Mouse (Mus musculus) limb, embryonic 14.5 days (tissue): ENCODE results near the gene Rbm5. TPM values are rescaled to one million over a fixed set of nuclear protein-coding genes. Genes with fewer than 3 reads are reported as not detected.
A peak's percentile ranks its signal among the peaks of the same experiment; 100 is the strongest.

ENCODE experiments used
- ATAC-seq: fragments of 200-750 bp; cut with Nextera tagmentation; 2 replicates; pipeline ENCODE4 v1.8.0; 2017; ENCODE audit warnings: low read depth, moderate number of reproducible peaks, moderate TSS enrichment; ENCODE audit not compliant: low FRiP score
- DNase-seq: peaks from one replicate; pipeline ENCODE4 v3.0.0-alpha.2; 2015; ENCODE audit warnings: low spot score
- H3K27ac ChIP-seq: fragments of 300-500 bp; sonication (generic); replicated peaks from 2 replicates; pipeline ENCODE4 v1.5.1; 2014; ENCODE audit warnings: low read depth, mild to moderate bottlenecking, low read length, moderate library complexity, mixed read lengths
- H3K27me3 ChIP-seq: fragments of 300-500 bp; sonication (generic); 2 replicates; pipeline ENCODE4 v1.6.1; 2014; ENCODE audit warnings: low read length, mixed read lengths; ENCODE audit not compliant: control insufficient read depth, insufficient read depth
- H3K36me3 ChIP-seq: fragments of 300-500 bp; sonication (generic); 2 replicates; pipeline ENCODE4 v1.6.1; 2014; ENCODE audit warnings: mild to moderate bottlenecking, low read length, moderate library complexity, mixed read lengths; ENCODE audit not compliant: control insufficient read depth, insufficient read depth
- H3K4me1 ChIP-seq: fragments of 300-500 bp; sonication (generic); 2 replicates; pipeline ENCODE4 v1.6.1; 2014; ENCODE audit warnings: antibody characterized with exemption, low read length, mixed read lengths; ENCODE audit not compliant: control insufficient read depth, insufficient read depth
- H3K4me2 ChIP-seq: fragments of 300-500 bp; sonication (generic); replicated peaks from 2 replicates; pipeline ENCODE4 v1.6.1; 2014; ENCODE audit warnings: low read depth, mild to moderate bottlenecking, low read length, moderate library complexity; ENCODE audit not compliant: severe bottlenecking
- H3K4me3 ChIP-seq: fragments of 300-500 bp; sonication (generic); replicated peaks from 2 replicates; pipeline ENCODE4 v1.5.1; 2014; ENCODE audit warnings: low read length
- H3K9ac ChIP-seq: fragments of 300-500 bp; sonication (generic); 2 replicates; pipeline ENCODE4 v1.6.1; 2014; ENCODE audit warnings: mild to moderate bottlenecking, low read depth, low read length, moderate library complexity; ENCODE audit not compliant: severe bottlenecking
- H3K9me3 ChIP-seq: fragments of 300-500 bp; sonication (generic); 2 replicates; pipeline ENCODE4 v1.6.1; 2016; ENCODE audit warnings: low read length; ENCODE audit not compliant: control insufficient read depth
- POLR2A ChIP-seq: fragments of 200-500 bp; IDR thresholded peaks from 2 replicates; pipeline ENCODE4 v1.8.0; 2012; ENCODE audit warnings: inconsistent platforms, mild to moderate bottlenecking, moderate library complexity, borderline replicate concordance; ENCODE audit not compliant: insufficient read depth, insufficient read length; ENCODE audit errors: extremely low read depth
- WGBS: fragments of 180-500 bp; shearing (Covaris S2); extraction: QIAGEN DNeasy Blood & Tissue Kit; methylation state at CpG from one replicate; pipeline ENCODE4 v1.1.7; 2014; 5-methylcytosine and 5-hydroxymethylcytosine counted together
- polyA plus RNA-seq, 2 experiments: library from polyadenylated mRNA; depleted of rRNA in 1 of 2; stranded (reverse) in 1 of 2; unstranded in 1 of 2; fragments of >200 nt; fragmentation: Nextera tagmentation in 1 of 2; extraction: Ambion mirVana in 1 of 2; gene quantifications; 2 replicates each; pipeline versions ENCODE4 v1.2.1 to v1.2.3; 2012 to 2014

Rbm5 gene
- polyA plus RNA-seq, 2 experiments, result 163 to 185 TPM

GRCm38 (mm10) chr9:107696106-107696479 lies 74.7 kb downstream of the Rbm5 start:
- Histone ChIP-seq H3K4me3 (no peak overlapping the region), H3K4me1 (peaks cover 45% of the 10 kb centered on the region), H3K4me2 (no peak overlapping the region), H3K27ac (peak overlapping the region; percentile 13; the same call in 1 of the 2 replicates), H3K27me3 (no peaks in the 10 kb centered on the region), H3K9ac (no peak overlapping the region), H3K36me3 (peaks cover 63% of the 10 kb centered on the region), H3K9me3 (no peaks in the 10 kb centered on the region)
- no peak for TF ChIP-seq POLR2A
- no peak for ATAC-seq
- 46% methylated on average over 6 of the region's 6 CpGs for WGBS
- DNase-seq, result no peak

- Histone ChIP-seq H3K27ac (peak overlapping the region; percentile 13; the same call in 1 of the 2 replicates), H3K36me3 (peaks cover 68% of the 10 kb centered on the region), H3K9ac (no peak overlapping the region), H3K4me2 (no peak overlapping the region), H3K9me3 (no peaks in the 10 kb centered on the region), H3K4me1 (peaks cover 40% of the 10 kb centered on the region), H3K27me3 (no peaks in the 10 kb centered on the region), H3K4me3 (no peak overlapping the region)
- DNase-seq (no peak), ATAC-seq (no peak)
- WGBS, result 76% methylated on average over 12 of the region's 12 CpGs
- TF ChIP-seq POLR2A, result no peak
Observed at GRCm38 (mm10) chr9:107695441-107696105, 75.2 kb downstream of the Rbm5 start.

GRCm38 (mm10) chr9:107694627-107695026 lies 76.2 kb downstream of the Rbm5 start:
- Histone ChIP-seq H3K4me2 (no peak overlapping the region), H3K9ac (no peak overlapping the region), H3K4me1 (peaks cover 30% of the 10 kb centered on the region), H3K4me3 (no peak overlapping the region), H3K36me3 (peaks cover 73% of the 10 kb centered on the region), H3K27ac (no peak overlapping the region), H3K27me3 (no peaks in the 10 kb centered on the region), H3K9me3 (no peaks in the 10 kb centered on the region)
- no peak for DNase-seq
- ATAC-seq, result no peak
- TF ChIP-seq POLR2A, result no peak
- 60% methylated on average over 4 of the region's 7 CpGs for WGBS

DNA sequence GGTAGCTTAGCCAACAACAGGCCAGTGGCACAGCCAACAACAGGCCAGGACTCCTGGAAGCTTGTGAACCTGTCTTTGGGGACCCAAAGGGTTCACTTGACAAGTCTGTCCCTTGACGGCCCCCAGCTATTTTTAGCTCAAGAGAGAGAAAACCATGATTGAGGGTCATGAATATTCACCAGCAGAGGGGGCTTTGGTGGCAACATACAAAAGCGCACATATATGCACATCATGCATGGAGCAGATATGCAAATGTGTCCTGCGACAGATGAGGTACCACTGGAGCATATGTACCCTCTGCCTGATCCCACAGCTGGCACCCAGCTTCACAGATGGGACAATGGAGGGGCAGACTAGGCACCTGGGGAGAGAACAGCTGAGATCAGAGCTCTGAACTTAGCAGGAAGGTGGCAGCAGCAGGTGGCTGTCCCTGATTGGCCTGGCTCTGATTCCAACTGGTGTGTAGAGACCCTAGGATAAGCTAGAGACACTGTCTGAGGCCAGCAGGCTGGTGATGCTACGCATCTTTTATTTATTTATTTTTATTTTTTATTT lies 77.3 kb downstream of the Rbm5 start:
- Histone ChIP-seq H3K27ac (no peak overlapping the region), H3K4me2 (no peak overlapping the region), H3K9ac (no peak overlapping the region), H3K4me1 (peaks cover 19% of the 10 kb centered on the region), H3K9me3 (no peaks in the 10 kb centered on the region), H3K4me3 (no peak overlapping the region), H3K36me3 (peaks cover 79% of the 10 kb centered on the region), H3K27me3 (no peaks in the 10 kb centered on the region)
- TF ChIP-seq POLR2A, result no peak
- DNase-seq (no peak), ATAC-seq (peak; percentile 13; the same call in 1 of the 2 replicates)
- WGBS, result 69% methylated on average over 4 of the region's 4 CpGs

- ATAC-seq (no peak), DNase-seq (no peak)
- Histone ChIP-seq H3K4me3 (no peak overlapping the region), H3K9me3 (no peaks in the 10 kb centered on the region), H3K27ac (no peak overlapping the region), H3K36me3 (peaks cover 86% of the 10 kb centered on the region), H3K9ac (no peak overlapping the region), H3K4me1 (peaks cover 12% of the 10 kb centered on the region), H3K4me2 (no peak overlapping the region), H3K27me3 (no peaks in the 10 kb centered on the region)
- 75% methylated on average over 5 of the region's 5 CpGs for WGBS
- TF ChIP-seq POLR2A, result no peak
Observed at GRCm38 (mm10) chr9:107692785-107693184, 78.0 kb downstream of the Rbm5 start.
